Mouse (Mus musculus) midbrain, postnatal 0 days (tissue): Measurements from ENCODE around the gene Hist1h2bn. TPM values are rescaled to one million over a fixed set of nuclear protein-coding genes. Genes with fewer than 3 reads are reported as not detected.
"Not testable (repeated sequence)": the region's sequence is repeated elsewhere in the genome, so short reads cannot be mapped to it uniquely, and the experiment has no call there.

Experiments used
- ATAC-seq: fragments of 200-750 bp; cut with Nextera tagmentation; 2 replicates; pipeline ENCODE4 v1.8.0; 2017; ENCODE audit warnings: moderate number of reproducible peaks, mild to moderate bottlenecking, moderate TSS enrichment, moderate library complexity; ENCODE audit not compliant: low FRiP score
- DNase-seq: peaks from one replicate; pipeline ENCODE4 v3.0.0-alpha.2; 2015; ENCODE audit warnings: low spot score
- H3K27ac ChIP-seq: fragments of 300-500 bp; sonication (generic); 2 replicates; pipeline ENCODE4 v1.5.1; 2014; ENCODE audit warnings: low read depth, mild to moderate bottlenecking, low read length, mixed read lengths
- H3K27me3 ChIP-seq: fragments of 300-500 bp; sonication (generic); 2 replicates; pipeline ENCODE4 v1.6.1; 2014; ENCODE audit warnings: low read length, control low read depth, mixed read lengths; ENCODE audit not compliant: insufficient read depth
- H3K36me3 ChIP-seq: fragments of 300-500 bp; sonication (generic); 2 replicates; pipeline ENCODE4 v1.6.1; 2014; ENCODE audit warnings: low read length, control low read depth, mixed read lengths; ENCODE audit not compliant: insufficient read depth
- H3K4me1 ChIP-seq: fragments of 300-500 bp; sonication (generic); 2 replicates; pipeline ENCODE4 v1.6.1; 2014; ENCODE audit warnings: mild to moderate bottlenecking, control low read depth, antibody characterized with exemption, low read length, mixed read lengths; ENCODE audit not compliant: insufficient read depth
- H3K4me2 ChIP-seq: fragments of 300-500 bp; sonication (generic); 2 replicates; pipeline ENCODE4 v1.6.1; 2014; ENCODE audit warnings: low read depth, mild to moderate bottlenecking, low read length, mixed read lengths; ENCODE audit not compliant: poor library complexity, severe bottlenecking
- H3K4me3 ChIP-seq: fragments of 300-500 bp; sonication (generic); 2 replicates; pipeline ENCODE4 v1.5.1; 2014; ENCODE audit warnings: low read depth, mild to moderate bottlenecking, low read length, moderate library complexity
- H3K9ac ChIP-seq: fragments of 300-500 bp; sonication (generic); replicated peaks from 2 replicates; pipeline ENCODE4 v1.6.1; 2014; ENCODE audit warnings: mild to moderate bottlenecking, low read length, moderate library complexity, mixed read lengths; ENCODE audit not compliant: poor library complexity, severe bottlenecking
- H3K9me3 ChIP-seq: fragments of 300-500 bp; sonication (generic); 2 replicates; pipeline ENCODE4 v1.6.1; 2016; ENCODE audit warnings: low read length, control low read depth
- CTCF ChIP-seq: IDR thresholded peaks from 2 replicates; pipeline ENCODE4 v1.5.1; 2016; ENCODE audit warnings: antibody characterized with exemption, mild to moderate bottlenecking
- WGBS: fragments of 180-500 bp; shearing (Covaris S2); extraction: QIAGEN DNeasy Blood & Tissue Kit; methylation state at CpG from one replicate; pipeline ENCODE4 v1.1.7; 2014; 5-methylcytosine and 5-hydroxymethylcytosine counted together
- polyA plus RNA-seq: library from polyadenylated mRNA; unstranded; fragments of >200 nt; fragmentation: Nextera tagmentation; extraction: Ambion mirVana; gene quantifications from 2 replicates; pipeline ENCODE4 v1.2.1, GENCODE M21; 2015
- total RNA-seq: library from RNA; depleted of rRNA; stranded (reverse); fragments of >200 nt; gene quantifications from 2 replicates; pipeline ENCODE4 v1.2.3, GENCODE M21; 2014

The Hist1h2bn gene
- total and polyA plus RNA-seq, 2 experiments from 2014 or later = 326 TPM; not detected in 1

DNA sequence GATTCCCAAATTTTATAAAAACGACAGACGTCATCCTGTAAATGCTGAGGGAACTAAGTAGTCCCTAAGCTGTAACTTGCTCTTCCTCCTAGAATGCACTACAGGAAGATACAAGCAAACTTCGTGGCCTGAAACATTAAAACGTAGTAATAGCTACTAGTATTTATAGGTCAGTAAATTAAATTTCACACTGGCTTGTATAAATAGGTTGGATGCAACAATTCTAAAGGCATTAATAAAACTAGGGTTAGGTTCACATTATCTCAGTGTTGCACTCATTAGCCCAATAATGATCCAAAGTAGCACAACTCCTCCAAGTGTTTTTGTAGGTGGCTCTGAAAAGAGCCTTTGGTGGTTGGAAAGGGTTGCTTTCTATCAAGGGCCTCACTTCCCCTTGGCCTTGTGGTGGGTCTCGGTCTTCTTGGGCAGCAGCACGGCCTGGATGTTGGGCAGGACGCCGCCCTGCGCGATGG lies 836 bp upstream of the Hist1h2bn start:
- no peak for DNase-seq
- no peaks in the 10 kb centered on the region for H3K36me3 ChIP-seq
- H3K4me1 ChIP-seq = no peaks in the 10 kb centered on the region
- no peak for TF ChIP-seq CTCF
- H3K9ac ChIP-seq = 0 out of 2 replicates have a peak overlapping the region, but pooled peaks have one; percentile 24
- no peaks in the 10 kb centered on the region for H3K27me3 ChIP-seq
- WGBS = under 1% methylated on average over 10 of the region's 10 CpGs
- peak overlapping the region; percentile 84 for H3K27ac ChIP-seq
- peak overlapping the region; percentile 39 for H3K4me3 ChIP-seq
- H3K4me2 ChIP-seq = peak overlapping the region; percentile 61
- ATAC-seq = no peak
- H3K9me3 ChIP-seq = no peaks in the 10 kb centered on the region

DNA sequence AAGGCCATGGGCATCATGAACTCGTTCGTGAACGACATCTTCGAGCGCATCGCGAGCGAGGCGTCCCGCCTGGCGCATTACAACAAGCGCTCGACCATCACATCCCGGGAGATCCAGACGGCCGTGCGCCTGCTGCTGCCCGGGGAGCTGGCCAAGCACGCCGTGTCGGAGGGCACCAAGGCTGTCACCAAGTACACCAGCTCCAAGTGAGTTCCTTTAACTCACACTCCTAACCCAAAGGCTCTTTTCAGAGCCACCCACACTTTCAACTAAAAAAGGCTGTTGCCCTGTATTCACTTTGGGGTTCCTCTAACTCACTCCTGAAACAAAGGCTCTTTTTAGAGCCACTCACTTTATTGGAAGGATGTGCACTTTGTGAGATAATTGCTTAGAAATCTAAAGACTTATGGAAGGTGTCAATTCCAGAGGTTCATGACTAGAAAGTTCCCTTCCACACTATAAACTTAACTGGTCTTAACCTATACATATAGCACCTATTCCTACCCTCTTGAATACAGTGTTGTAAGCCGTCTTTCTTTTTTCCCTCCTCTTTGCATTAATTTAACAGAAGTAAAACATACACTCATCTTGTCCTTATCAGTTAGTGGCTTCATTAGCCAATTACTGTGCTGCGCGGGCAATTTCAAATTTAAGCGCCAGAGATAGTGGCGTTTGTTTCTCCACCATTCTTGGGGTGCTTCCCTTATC lies 525 bp downstream of the Hist1h2bn start:
- not testable (repeated sequence) for ATAC-seq, H3K36me3 ChIP-seq, H3K27me3 ChIP-seq, H3K9me3 ChIP-seq, H3K9ac ChIP-seq, H3K4me1 ChIP-seq
- peak; percentile 67 for DNase-seq
- Histone ChIP-seq H3K4me3 (peak overlapping the region; percentile 39), H3K4me2 (peak overlapping the region; percentile 61), H3K27ac (peak overlapping the region; percentile 84; the same call in 1 of the 2 replicates)
- WGBS = under 1% methylated on average over 23 of the region's 26 CpGs

DNA sequence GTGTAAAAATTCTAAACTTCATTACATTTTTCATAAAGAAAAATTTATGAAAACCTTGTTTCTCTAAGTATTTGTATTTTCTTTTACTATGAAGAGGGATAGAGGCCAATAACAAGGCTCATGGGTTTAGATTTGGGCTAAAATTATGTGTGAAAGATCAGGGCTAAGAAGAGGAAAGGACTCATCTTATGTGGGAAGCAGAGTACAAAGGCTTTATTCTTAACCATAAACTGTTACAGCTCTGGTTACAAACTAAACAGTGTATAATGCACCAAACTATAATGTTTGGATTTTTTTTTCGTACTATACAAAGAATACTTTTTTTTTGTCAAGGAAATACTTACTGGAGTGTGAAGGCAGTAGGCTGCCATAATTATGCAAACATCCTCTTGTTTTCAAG lies 1.8 kb downstream of the Hist1h2bn start:
- H3K27me3 ChIP-seq = no peaks in the 10 kb centered on the region
- DNase-seq (no peak), ATAC-seq (no peak)
- no peaks in the 10 kb centered on the region for H3K9me3 ChIP-seq
- no peak overlapping the region for H3K4me3 ChIP-seq
- no peaks in the 10 kb centered on the region for H3K4me1 ChIP-seq
- no peaks in the 10 kb centered on the region for H3K36me3 ChIP-seq
- no peak overlapping the region for H3K27ac ChIP-seq
- 77% methylated on average over 1 of the region's 1 CpGs for WGBS
- H3K4me2 ChIP-seq = no peak overlapping the region
- no peak overlapping the region for H3K9ac ChIP-seq
- no peak for TF ChIP-seq CTCF

DNA sequence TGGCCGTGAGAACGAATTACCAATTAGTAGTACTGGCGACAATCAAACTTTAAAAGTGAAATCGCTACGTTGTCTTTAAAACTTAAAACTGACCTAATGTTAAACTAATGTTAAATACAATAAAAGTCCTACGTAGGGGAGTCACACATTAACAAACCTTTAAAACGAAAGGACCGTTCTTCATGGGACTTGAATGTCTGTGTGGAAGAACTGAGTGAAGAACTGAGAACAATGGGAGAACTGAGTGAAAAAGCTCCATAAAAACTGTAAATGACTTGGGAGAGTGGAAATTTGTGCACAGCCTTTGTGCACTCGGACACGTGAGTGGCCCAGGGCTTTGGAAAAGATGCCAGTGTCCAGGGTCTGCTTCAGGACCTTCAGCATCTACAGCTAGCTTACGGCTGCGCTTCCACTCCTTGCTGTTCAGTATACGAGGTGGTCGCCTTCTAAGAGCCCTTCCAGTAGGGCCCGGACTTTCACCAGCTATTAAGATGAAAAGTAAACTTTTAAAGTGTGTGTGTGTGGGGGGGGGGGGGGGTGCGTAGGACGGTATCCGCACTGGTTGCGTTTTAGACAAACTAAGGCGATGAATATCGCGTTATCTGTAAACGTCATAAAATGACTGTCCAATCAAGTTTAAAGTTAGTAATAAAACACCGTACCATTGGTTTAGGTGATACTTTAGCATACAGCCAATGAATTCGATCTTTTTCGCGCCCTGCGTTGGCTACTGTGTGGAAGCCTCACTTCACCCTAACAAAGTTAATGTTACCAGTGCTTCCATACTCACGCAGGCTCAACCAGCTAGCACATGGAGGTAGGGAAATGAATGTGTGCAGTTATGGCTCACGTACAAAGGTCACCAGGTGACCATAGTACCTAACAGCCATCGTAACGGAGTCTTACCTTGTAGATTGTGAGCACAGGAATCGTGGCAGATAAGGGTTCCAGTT lies 25.2 kb downstream of the Hist1h2bn start:
- 3% methylated on average over 33 of the region's 33 CpGs for WGBS
- peak; percentile 97 for DNase-seq

DNA sequence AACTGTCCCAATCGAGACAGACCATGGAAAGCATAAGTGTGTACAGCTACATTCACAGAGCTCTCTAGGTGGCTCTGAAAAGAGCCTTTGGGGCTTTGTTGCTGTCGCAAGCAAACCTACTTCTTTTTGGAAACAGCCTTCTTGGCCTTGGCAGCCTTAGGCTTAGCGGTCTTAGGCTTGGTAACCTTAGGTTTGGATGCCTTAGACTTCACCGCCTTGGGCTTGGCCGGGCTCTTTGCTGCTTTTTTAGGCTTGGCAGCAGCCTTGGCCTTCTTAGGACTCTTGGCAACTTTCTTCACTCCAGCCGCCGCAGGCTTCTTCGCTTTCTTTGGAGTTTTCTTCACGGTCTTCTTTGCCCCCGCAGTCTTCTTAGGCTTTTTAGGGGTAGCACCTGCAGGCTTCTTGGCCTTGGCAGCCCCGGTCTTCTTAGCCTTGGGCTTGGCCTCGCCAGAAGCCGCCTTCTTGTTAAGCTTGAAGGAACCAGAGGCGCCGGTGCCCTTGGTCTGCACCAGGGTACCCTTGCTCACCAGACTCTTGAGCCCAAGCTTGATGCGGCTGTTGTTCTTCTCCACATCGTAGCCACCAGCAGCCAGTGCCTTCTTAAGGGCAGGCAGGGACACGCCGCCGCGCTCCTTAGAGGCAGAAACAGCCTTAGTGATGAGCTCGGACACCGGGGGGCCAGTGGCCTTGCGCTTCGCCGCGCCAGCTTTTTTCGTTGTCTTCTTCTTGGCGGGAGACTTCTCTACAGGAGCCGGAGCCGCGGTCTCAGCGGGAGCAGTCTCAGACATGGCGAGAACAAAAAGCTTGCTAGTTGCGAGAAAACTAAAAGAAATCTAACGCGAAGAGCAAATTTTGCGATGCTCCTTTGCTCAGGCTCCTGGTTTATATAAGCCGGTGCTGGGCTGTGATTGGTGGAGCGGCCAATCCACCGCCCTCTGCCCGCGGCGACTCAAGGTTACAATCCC lies 26.1 kb downstream of the Hist1h2bn start, which contains the start of gene Hist1h1b:
Gene Hist1h1b (minus strand): TSS at position 859 of the 965 bp plus-strand sequence.
- no peak for TF ChIP-seq CTCF
- Histone ChIP-seq H3K4me3 (peak within 1 kb of the TSS; percentile 52), H3K36me3 (no peaks in the 10 kb centered on the region), H3K4me2 (peak within 1 kb of the TSS; percentile 86), H3K9ac (peak within 1 kb of the TSS; percentile 51; the same call in 1 of the 2 replicates), H3K4me1 (peaks cover 11% of the 10 kb centered on the region), H3K27me3 (no peaks in the 10 kb centered on the region), H3K27ac (0 out of 2 replicates have a peak within 1 kb of the TSS, but pooled peaks have one; percentile 9), H3K9me3 (no peaks in the 10 kb centered on the region)
- DNase-seq = peak; percentile 64
- WGBS = 0% methylated on average over 44 of the region's 44 CpGs
- ATAC-seq = no peak; the same call in 1 of the 2 replicates

More for the DNA sequence above, 25.2 kb downstream of the Hist1h2bn start:
- Histone ChIP-seq H3K27me3 (no peaks in the 10 kb centered on the region), H3K9ac (peak overlapping the region; percentile 51), H3K27ac (peak overlapping the region; percentile 34; the same call in 1 of the 2 replicates), H3K36me3 (no peaks in the 10 kb centered on the region), H3K4me1 (peaks cover 11% of the 10 kb centered on the region), H3K4me2 (peak overlapping the region; percentile 86), H3K4me3 (peak overlapping the region; percentile 52), H3K9me3 (no peaks in the 10 kb centered on the region)
- peak; percentile 94 for ATAC-seq
- TF ChIP-seq CTCF = no peak
